Mouse (Mus musculus) intestine, postnatal 0 days (tissue): ENCODE data around the gene Slc25a22. TPM values are rescaled to one million over a fixed set of nuclear protein-coding genes. Genes with fewer than 3 reads are reported as not detected.

Source experiments
- ATAC-seq: fragments of 200-750 bp; cut with Nextera tagmentation; 2 replicates; pipeline ENCODE4 v1.8.0; 2017; ENCODE audit warnings: mild to moderate bottlenecking, moderate TSS enrichment, moderate library complexity
- H3K27ac ChIP-seq: fragments of 300-500 bp; sonication (generic); 2 replicates; pipeline ENCODE4 v1.5.1; 2014; ENCODE audit warnings: mild to moderate bottlenecking, low read depth, low read length, moderate library complexity
- H3K27me3 ChIP-seq: fragments of 300-500 bp; sonication (generic); replicated peaks from 2 replicates; pipeline ENCODE4 v1.6.1; 2014; ENCODE audit warnings: low read length, mixed read lengths; ENCODE audit not compliant: control insufficient read depth, insufficient read depth
- H3K36me3 ChIP-seq: fragments of 300-500 bp; sonication (generic); 2 replicates; pipeline ENCODE4 v1.6.1; 2014; ENCODE audit warnings: mild to moderate bottlenecking, moderate library complexity; ENCODE audit not compliant: control insufficient read depth, insufficient read depth
- H3K4me1 ChIP-seq: fragments of 300-500 bp; sonication (generic); replicated peaks from 2 replicates; pipeline ENCODE4 v1.6.1; 2014; ENCODE audit warnings: antibody characterized with exemption, low read length, mixed read lengths; ENCODE audit not compliant: control insufficient read depth, insufficient read depth
- H3K4me2 ChIP-seq: fragments of 300-500 bp; sonication (generic); replicated peaks from 2 replicates; pipeline ENCODE4 v1.6.1; 2014; ENCODE audit warnings: low read depth, mild to moderate bottlenecking, moderate library complexity
- H3K4me3 ChIP-seq: fragments of 300-500 bp; sonication (generic); 2 replicates; pipeline ENCODE4 v1.5.1; 2014; ENCODE audit warnings: low read depth, low read length
- H3K9ac ChIP-seq: fragments of 300-500 bp; sonication (generic); 2 replicates; pipeline ENCODE4 v1.6.1; 2014; ENCODE audit warnings: mild to moderate bottlenecking, low read depth, low read length
- H3K9me3 ChIP-seq: fragments of 300-500 bp; sonication (generic); 2 replicates; pipeline ENCODE4 v1.6.1; 2016; ENCODE audit warnings: mixed run types; ENCODE audit not compliant: control insufficient read depth
- CTCF ChIP-seq: sonication (generic); IDR thresholded peaks from 2 replicates; pipeline ENCODE4 v1.5.1; 2016; ENCODE audit warnings: low read depth, mild to moderate bottlenecking, control low read depth, antibody characterized with exemption, moderate library complexity
- WGBS: fragments of 180-500 bp; shearing (Covaris S2); extraction: QIAGEN DNeasy Blood & Tissue Kit; methylation state at CpG from one replicate; pipeline ENCODE4 v1.1.7; 2014; 5-methylcytosine and 5-hydroxymethylcytosine counted together
- polyA plus RNA-seq: library from polyadenylated mRNA; unstranded; fragments of >200 nt; fragmentation: Nextera tagmentation; extraction: Ambion mirVana; gene quantifications from 2 replicates; pipeline ENCODE4 v1.2.1, GENCODE M21; 2015

Slc25a22 gene
- polyA plus RNA-seq, 1 experiment from 2014 or later, result 67.7 TPM

DNA sequence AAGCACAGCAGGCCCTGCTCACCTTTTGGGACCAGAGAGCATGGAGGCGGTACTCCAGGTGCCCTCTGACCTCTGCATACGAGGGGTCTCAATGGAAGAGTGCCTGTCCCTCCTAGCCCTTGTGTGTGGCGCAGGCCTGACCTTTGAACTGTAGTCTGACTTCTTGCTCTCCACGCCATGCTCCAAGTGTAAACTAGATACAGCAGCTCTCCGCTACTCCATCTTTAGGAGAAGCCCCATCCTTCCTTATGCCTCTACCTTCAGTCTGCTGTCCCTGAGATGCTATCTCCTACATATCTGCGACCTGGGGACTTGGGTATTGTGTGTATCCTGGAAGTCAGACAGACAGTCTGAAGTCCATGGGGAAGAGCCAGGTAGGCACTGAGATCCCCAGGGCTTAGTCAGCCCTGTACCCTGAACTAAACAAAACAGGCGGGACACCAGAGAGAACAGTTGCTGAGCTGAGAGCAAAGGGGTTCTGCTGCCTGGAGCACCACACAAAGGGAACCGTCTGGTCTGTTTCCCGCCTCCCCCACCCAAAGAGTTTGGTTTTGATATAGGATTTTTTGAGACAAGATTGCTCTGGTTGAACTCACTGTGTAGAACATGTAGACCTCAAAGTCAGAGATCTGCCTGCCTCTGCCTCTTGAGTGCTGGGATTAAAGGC, 1.7 kb downstream of the Slc25a22 start:
- H3K9ac ChIP-seq, result 0 out of 2 replicates have a peak overlapping the region, but pooled peaks have one; percentile 40
- 56% methylated on average over 9 of the region's 9 CpGs for WGBS
- H3K36me3 ChIP-seq, result peaks cover 51% of the 10 kb centered on the region
- peak overlapping the region; percentile 78 for H3K27ac ChIP-seq
- H3K4me1 ChIP-seq, result peaks cover 16% of the 10 kb centered on the region
- H3K9me3 ChIP-seq, result no peaks in the 10 kb centered on the region
- peak overlapping the region; percentile 90 for H3K4me2 ChIP-seq
- no peak overlapping the region for H3K4me3 ChIP-seq
- ATAC-seq, result peak; percentile 22
- TF ChIP-seq CTCF, result no peak
- no peaks in the 10 kb centered on the region for H3K27me3 ChIP-seq

DNA sequence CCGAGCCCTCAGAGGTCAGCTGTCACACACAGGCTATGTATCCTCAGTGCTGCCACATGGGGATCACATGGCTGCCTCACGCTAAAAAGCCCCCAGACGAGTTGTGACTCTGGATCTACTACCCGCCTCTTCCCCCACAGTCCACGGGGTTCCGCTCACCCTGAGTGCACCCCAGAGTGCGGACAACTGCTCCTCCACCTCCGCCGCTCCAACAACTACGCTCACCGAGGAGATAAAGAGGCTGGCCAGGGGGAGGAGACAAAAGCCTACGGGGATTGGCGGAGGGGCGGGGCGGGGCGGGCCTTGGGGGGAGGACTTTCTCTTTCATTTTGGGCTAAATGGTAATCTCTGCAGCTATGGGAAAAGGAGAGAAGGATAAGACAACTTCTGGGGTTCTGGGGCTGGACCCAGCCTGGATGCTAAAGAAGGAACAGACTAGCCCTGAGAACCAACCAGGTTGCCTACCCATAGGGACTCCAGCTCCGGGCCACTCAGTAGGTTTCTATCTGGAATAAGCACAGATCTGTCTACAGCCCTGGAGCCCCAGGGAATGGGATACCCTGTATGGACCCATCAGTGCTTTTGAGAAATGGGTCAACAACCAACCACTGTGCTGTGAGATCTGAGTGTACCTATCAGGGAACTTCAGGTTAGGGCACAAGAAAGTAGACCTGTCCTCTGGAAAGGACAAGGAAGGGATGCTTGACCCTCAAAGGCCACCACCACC, 2.4 kb downstream of the Slc25a22 start:
- ATAC-seq, result peak; percentile 16; the same call in 1 of the 2 replicates
- no peak for TF ChIP-seq CTCF
- Histone ChIP-seq H3K4me3 (peak overlapping the region; percentile 43), H3K9me3 (no peaks in the 10 kb centered on the region), H3K4me1 (peaks cover 16% of the 10 kb centered on the region), H3K27me3 (no peaks in the 10 kb centered on the region), H3K9ac (peak overlapping the region; percentile 40; the same call in 1 of the 2 replicates), H3K4me2 (peak overlapping the region; percentile 78), H3K27ac (peak overlapping the region; percentile 78), H3K36me3 (peaks cover 57% of the 10 kb centered on the region)
- 2% methylated on average over 17 of the region's 17 CpGs for WGBS

DNA sequence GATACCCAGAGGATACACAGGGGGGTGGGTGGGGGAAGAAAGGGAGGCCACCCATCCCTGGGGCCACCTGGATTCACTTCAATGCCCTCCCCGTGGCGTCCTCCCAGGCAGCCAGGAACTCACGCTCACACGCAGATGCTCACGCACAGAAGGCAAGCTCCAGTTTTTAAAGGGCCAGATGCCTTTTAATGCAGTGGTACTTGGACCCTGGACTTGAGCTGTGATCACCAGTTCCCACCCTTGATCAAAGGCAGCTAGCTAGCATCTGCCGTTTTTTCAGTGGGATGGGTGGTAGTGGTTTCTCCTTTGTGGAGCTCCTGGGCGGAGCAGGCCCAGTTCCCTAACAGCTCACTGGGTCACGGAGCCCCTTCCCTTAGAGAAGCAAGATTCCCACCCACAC, 3.2 kb downstream of the Slc25a22 start:
- H3K36me3 ChIP-seq, result peaks cover 51% of the 10 kb centered on the region
- peak overlapping the region; percentile 78 for H3K4me2 ChIP-seq
- WGBS, result 17% methylated on average over 8 of the region's 8 CpGs
- no peaks in the 10 kb centered on the region for H3K27me3 ChIP-seq
- TF ChIP-seq CTCF, result no peak
- peak overlapping the region; percentile 40; the same call in 1 of the 2 replicates for H3K9ac ChIP-seq
- ATAC-seq, result no peak
- H3K27ac ChIP-seq, result peak overlapping the region; percentile 78; the same call in 1 of the 2 replicates
- no peaks in the 10 kb centered on the region for H3K9me3 ChIP-seq
- H3K4me1 ChIP-seq, result peaks cover 16% of the 10 kb centered on the region
- peak overlapping the region; percentile 43 for H3K4me3 ChIP-seq

DNA sequence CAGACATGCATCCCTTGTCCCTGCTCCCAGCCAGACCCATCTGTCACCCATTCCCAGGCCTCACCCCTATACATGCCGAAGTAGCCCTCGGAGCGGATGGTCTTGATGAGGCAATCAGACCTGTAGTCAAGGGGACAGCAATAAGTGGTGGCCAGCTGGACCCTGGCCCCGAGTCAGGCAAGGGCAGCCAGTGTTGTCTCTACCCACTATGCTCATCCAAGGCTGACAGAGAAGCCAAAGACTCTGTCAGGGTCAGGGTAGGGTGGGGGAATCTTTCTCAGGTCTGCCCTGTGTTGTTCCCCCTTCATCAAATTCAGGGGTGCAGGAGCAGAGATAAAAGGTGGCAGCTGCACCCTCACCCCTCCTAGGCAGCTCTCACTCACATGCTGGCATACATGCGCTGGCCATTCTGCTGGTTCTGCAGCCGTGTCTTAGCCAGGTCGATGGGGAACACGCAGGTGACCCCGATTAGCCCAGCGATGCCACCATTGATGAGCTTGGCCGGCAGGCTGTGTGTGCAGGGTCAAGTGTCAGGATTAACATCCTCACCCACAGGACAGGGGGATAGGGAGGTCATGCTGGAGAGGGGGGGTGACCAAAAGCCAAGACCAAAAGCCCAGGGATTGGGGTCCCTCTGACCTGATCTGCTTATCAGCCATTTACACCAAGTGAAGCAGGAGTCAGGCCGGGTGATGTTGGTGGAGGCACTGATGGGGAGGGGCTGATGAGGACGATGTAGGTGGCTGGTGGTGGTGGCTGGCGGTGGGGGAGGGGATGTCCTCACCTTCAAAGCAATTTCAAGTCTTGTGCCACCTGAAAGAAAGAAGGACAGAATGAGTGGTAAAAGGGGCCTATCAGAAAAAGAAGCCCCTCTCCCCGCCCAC, 3.9 kb downstream of the Slc25a22 start:
- ATAC-seq, result no peak
- WGBS, result 75% methylated on average over 15 of the region's 15 CpGs
- peaks cover 45% of the 10 kb centered on the region for H3K36me3 ChIP-seq

DNA sequence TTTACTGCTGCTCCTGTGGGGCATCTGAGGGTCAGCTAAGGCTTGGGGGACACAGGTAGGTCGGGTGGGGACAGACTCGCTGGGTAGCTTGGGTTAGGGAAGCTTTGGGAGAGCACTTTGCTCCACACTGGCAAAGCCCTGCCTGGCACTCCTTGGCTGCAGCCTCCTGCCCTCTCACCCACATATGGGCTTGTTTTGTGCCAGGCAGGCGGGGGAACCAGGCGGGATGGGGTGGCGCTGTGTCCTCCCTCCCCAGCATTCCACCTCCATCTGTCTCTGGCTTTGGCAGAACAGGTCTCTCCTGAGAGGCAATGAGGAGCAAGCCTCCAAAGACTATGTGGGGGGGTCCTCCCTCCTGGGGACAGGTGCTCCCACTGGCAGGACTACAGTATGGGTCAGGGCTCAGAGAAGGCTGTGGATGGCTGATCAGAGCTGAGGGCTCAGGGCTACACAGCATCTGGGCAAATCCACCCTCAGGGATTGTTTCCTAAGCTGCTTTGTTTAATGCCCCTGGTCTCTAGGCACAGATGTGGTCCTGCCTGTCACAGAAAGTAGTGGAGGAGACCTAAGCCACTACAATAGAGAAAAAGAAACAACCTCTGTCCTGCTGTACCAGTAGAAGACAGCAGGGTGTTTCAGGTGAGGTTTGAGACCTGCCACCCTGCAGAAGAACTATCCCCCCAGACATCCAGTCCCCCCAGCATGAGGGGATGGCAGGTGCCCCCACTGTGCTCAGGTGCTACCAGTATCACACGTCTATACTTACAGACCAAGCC, 4.8 kb downstream of the Slc25a22 start:
- H3K9me3 ChIP-seq, result no peaks in the 10 kb centered on the region
- no peak overlapping the region for H3K4me2 ChIP-seq
- TF ChIP-seq CTCF, result no peak
- peaks cover 39% of the 10 kb centered on the region for H3K36me3 ChIP-seq
- no peaks in the 10 kb centered on the region for H3K27me3 ChIP-seq
- no peak overlapping the region for H3K9ac ChIP-seq
- WGBS, result 91% methylated on average over 6 of the region's 6 CpGs
- no peak for ATAC-seq
- H3K27ac ChIP-seq, result no peak overlapping the region
- no peak overlapping the region for H3K4me3 ChIP-seq
- H3K4me1 ChIP-seq, result peaks cover 16% of the 10 kb centered on the region

More for the DNA sequence above, 3.9 kb downstream of the Slc25a22 start:
- Histone ChIP-seq H3K27me3 (no peaks in the 10 kb centered on the region), H3K27ac (no peak overlapping the region), H3K9ac (peak overlapping the region; percentile 40; the same call in 1 of the 2 replicates), H3K4me2 (peak overlapping the region; percentile 78), H3K4me3 (peak overlapping the region; percentile 43), H3K4me1 (peaks cover 16% of the 10 kb centered on the region), H3K9me3 (no peaks in the 10 kb centered on the region)
- TF ChIP-seq CTCF, result no peak
